Mouse (Mus musculus): Measurements from ENCODE around the gene Gdpd5. TPM values are rescaled to one million over a fixed set of nuclear protein-coding genes. Genes with fewer than 3 reads are reported as not detected.
"Not testable (repeated sequence)": the region's sequence is repeated elsewhere in the genome, so short reads cannot be mapped to it uniquely, and the experiment has no call there.

Gene Gdpd5
- polyA plus RNA-seq, 1 experiment from 2014 or later: 25.9 TPM

GRCm38 (mm10) chr7:99500201-99500600 lies 119.0 kb downstream of the Gdpd5 start:
- ATAC-seq (ENCODE audit: low FRiP score) (peak; percentile 65), DNase-seq (ENCODE audit: low spot score) (peak; percentile 90)
- Histone ChIP-seq H3K9ac (ENCODE audit: low read depth, low read length) (no peak overlapping the region), H3K27ac (ENCODE audit: low read depth, low read length) (no peak overlapping the region), H3K4me1 (replicated peaks; ENCODE audit: control insufficient read depth, insufficient read depth, low read length) (no peaks in the 10 kb centered on the region), H3K27me3 (ENCODE audit: control insufficient read depth, insufficient read depth, low read length) (no peaks in the 10 kb centered on the region), H3K4me3 (ENCODE audit: low read depth, low read length) (no peak overlapping the region), H3K36me3 (ENCODE audit: control insufficient read depth, insufficient read depth, low read length) (no peaks in the 10 kb centered on the region), H3K9me3 (ENCODE audit: control insufficient read depth, low read length) (no peaks in the 10 kb centered on the region), H3K4me2 (replicated peaks; ENCODE audit: low read depth, low read length) (no peak overlapping the region)
- 4% methylated on average over 8 of the region's 8 CpGs for WGBS

- Histone ChIP-seq H3K9ac (ENCODE audit: low read depth, low read length) (no peak overlapping the region), H3K4me3 (ENCODE audit: low read depth, low read length) (no peak overlapping the region), H3K27ac (ENCODE audit: low read depth, low read length) (no peak overlapping the region), H3K27me3 (ENCODE audit: control insufficient read depth, insufficient read depth, low read length) (no peaks in the 10 kb centered on the region), H3K36me3 (ENCODE audit: control insufficient read depth, insufficient read depth, low read length) (no peaks in the 10 kb centered on the region), H3K4me1 (replicated peaks; ENCODE audit: control insufficient read depth, insufficient read depth, low read length) (no peaks in the 10 kb centered on the region), H3K9me3 (ENCODE audit: control insufficient read depth, low read length) (no peaks in the 10 kb centered on the region), H3K4me2 (replicated peaks; ENCODE audit: low read depth, low read length) (no peak overlapping the region)
- WGBS: 30% methylated on average over 5 of the region's 5 CpGs
- ATAC-seq (ENCODE audit: low FRiP score) (no peak), DNase-seq (ENCODE audit: low spot score) (no peak)
Observed at GRCm38 (mm10) chr7:99500655-99501054, 119.4 kb downstream of the Gdpd5 start.

- Histone ChIP-seq H3K4me1 (replicated peaks; ENCODE audit: control insufficient read depth, insufficient read depth, low read length) (no peaks in the 10 kb centered on the region), H3K4me3 (ENCODE audit: low read depth, low read length) (no peak overlapping the region), H3K36me3 (ENCODE audit: control insufficient read depth, insufficient read depth, low read length) (no peaks in the 10 kb centered on the region), H3K4me2 (replicated peaks; ENCODE audit: low read depth, low read length) (no peak overlapping the region), H3K27me3 (ENCODE audit: control insufficient read depth, insufficient read depth, low read length) (no peaks in the 10 kb centered on the region), H3K9me3 (ENCODE audit: control insufficient read depth, low read length) (no peaks in the 10 kb centered on the region), H3K27ac (ENCODE audit: low read depth, low read length) (no peak overlapping the region), H3K9ac (ENCODE audit: low read depth, low read length) (no peak overlapping the region)
- DNase-seq (ENCODE audit: low spot score) (no peak), ATAC-seq (ENCODE audit: low FRiP score) (no peak)
- 51% methylated on average over 1 of the region's 1 CpGs for WGBS
Observed at GRCm38 (mm10) chr7:99501148-99501547, 119.9 kb downstream of the Gdpd5 start.

- no peaks in the 10 kb centered on the region for H3K4me1 ChIP-seq (replicated peaks; ENCODE audit: control insufficient read depth, insufficient read depth, low read length)
- no peak overlapping the region for H3K27ac ChIP-seq (ENCODE audit: low read depth, low read length)
- H3K4me2 ChIP-seq (replicated peaks; ENCODE audit: low read depth, low read length): no peak overlapping the region
- no peaks in the 10 kb centered on the region for H3K27me3 ChIP-seq (ENCODE audit: control insufficient read depth, insufficient read depth, low read length)
- no peak overlapping the region for H3K4me3 ChIP-seq (ENCODE audit: low read depth, low read length)
- H3K9me3 ChIP-seq (ENCODE audit: control insufficient read depth, low read length): no peaks in the 10 kb centered on the region
- H3K9ac ChIP-seq (ENCODE audit: low read depth, low read length): no peak overlapping the region
- ATAC-seq (ENCODE audit: low FRiP score) (no peak), DNase-seq (ENCODE audit: low spot score) (no peak)
- H3K36me3 ChIP-seq (ENCODE audit: control insufficient read depth, insufficient read depth, low read length): no peaks in the 10 kb centered on the region
Observed at GRCm38 (mm10) chr7:99504556-99504955, 123.3 kb downstream of the Gdpd5 start.

DNA sequence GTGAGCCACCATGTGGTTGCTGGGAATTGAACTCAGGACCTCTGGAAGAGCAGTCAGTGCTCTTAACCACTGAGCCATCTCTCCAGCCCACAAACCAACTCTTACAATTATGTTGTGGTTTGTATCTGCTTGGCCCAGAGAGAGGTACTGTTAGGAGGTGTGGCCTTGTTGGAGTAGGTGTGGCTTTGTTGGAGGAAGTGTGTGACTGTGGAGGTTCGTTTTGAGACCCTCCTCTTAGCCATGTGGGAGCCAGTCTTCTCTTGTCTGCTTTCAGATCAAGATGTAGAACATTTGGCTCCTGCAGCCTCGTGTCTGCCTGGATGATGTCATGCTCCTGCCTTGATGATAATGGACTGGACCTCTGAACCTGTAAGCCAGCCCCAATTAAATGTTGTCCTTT lies 127.0 kb downstream of the Gdpd5 start:
- not testable (repeated sequence) for ATAC-seq (ENCODE audit: low FRiP score); DNase-seq (ENCODE audit: low spot score); H3K27ac ChIP-seq (ENCODE audit: low read depth, low read length); H3K9me3 ChIP-seq (ENCODE audit: control insufficient read depth, low read length); H3K27me3 ChIP-seq (ENCODE audit: control insufficient read depth, insufficient read depth, low read length); H3K4me3 ChIP-seq (ENCODE audit: low read depth, low read length); H3K4me1 ChIP-seq (replicated peaks; ENCODE audit: control insufficient read depth, insufficient read depth, low read length); H3K4me2 ChIP-seq (replicated peaks; ENCODE audit: low read depth, low read length); H3K9ac ChIP-seq (ENCODE audit: low read depth, low read length); H3K36me3 ChIP-seq (ENCODE audit: control insufficient read depth, insufficient read depth, low read length)
- WGBS: 45% methylated on average over 2 of the region's 2 CpGs

DNA sequence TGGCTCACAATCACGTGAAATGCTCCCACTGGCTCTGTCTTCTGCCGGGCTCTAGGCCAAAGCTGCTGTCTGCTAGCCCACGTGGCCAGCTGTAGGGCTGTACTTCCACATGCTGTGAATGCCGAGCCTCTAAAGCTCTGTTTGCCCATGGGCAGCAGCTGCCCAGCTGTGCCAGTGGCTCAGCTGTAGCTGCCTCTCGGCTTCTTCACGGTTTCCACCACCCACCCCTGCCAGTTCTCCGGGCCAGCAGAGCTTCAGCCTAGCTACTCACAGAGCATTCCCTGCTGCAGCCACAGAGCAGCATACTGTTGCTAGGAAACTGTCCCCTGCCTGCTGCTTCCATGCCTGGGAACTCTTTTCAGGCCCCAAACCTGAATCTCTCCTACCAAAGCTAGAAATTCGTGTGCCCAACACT lies 128.9 kb downstream of the Gdpd5 start:
- no peaks in the 10 kb centered on the region for H3K9me3 ChIP-seq (ENCODE audit: control insufficient read depth, low read length)
- 11% methylated on average over 8 of the region's 8 CpGs for WGBS
- H3K4me3 ChIP-seq (ENCODE audit: low read depth, low read length): no peak overlapping the region

More for the DNA sequence above, 128.9 kb downstream of the Gdpd5 start:
- H3K9ac ChIP-seq (ENCODE audit: low read depth, low read length): peak overlapping the region; percentile 23; the same call in 1 of the 2 replicates
- peak; percentile 34 for DNase-seq (ENCODE audit: low spot score)
- 0 out of 2 replicates have a peak, but pooled peaks cover 5% of the 10 kb centered on the region for H3K4me1 ChIP-seq (replicated peaks; ENCODE audit: control insufficient read depth, insufficient read depth, low read length)
- ATAC-seq (ENCODE audit: low FRiP score): no peak
- H3K27ac ChIP-seq (ENCODE audit: low read depth, low read length): no peak overlapping the region; the same call in none of the 2 replicates
- no peak overlapping the region for H3K4me2 ChIP-seq (replicated peaks; ENCODE audit: low read depth, low read length)
- H3K27me3 ChIP-seq (ENCODE audit: control insufficient read depth, insufficient read depth, low read length): no peaks in the 10 kb centered on the region
- H3K36me3 ChIP-seq (ENCODE audit: control insufficient read depth, insufficient read depth, low read length): no peaks in the 10 kb centered on the region

Other genes with a start within 250 kb of the Gdpd5 start
- gene Uvrag, start 240.3 kb upstream of the Gdpd5 start, polyA plus RNA-seq (2014; fragmentation: Nextera tagmentation; extraction: Ambion mirVana): 11.7 and 13.1 TPM in 2 replicates
- gene Dgat2, start 198.7 kb upstream of the Gdpd5 start, polyA plus RNA-seq (2014; fragmentation: Nextera tagmentation; extraction: Ambion mirVana): 9.4 and 11.2 TPM in 2 replicates
- gene Mogat2, start 142.8 kb upstream of the Gdpd5 start, polyA plus RNA-seq (2014; fragmentation: Nextera tagmentation; extraction: Ambion mirVana): 11.1 and 14.5 TPM in 2 replicates
- gene Map6, start 114.0 kb upstream of the Gdpd5 start, polyA plus RNA-seq (2014; fragmentation: Nextera tagmentation; extraction: Ambion mirVana): 49.6 and 51.8 TPM in 2 replicates
- 245 and 269 TPM in 2 replicates for gene Serpinh1, start 28.2 kb upstream of the Gdpd5 start, polyA plus RNA-seq (2014; fragmentation: Nextera tagmentation; extraction: Ambion mirVana)
- gene Klhl35, start 84.6 kb downstream of the Gdpd5 start, polyA plus RNA-seq (2014; fragmentation: Nextera tagmentation; extraction: Ambion mirVana): 30.3 and 35.7 TPM in 2 replicates
- gene Rps3, start 102.3 kb downstream of the Gdpd5 start, polyA plus RNA-seq (2014; fragmentation: Nextera tagmentation; extraction: Ambion mirVana): 696 and 707 TPM in 2 replicates
- gene Arrb1, start 154.1 kb downstream of the Gdpd5 start, polyA plus RNA-seq (2014; fragmentation: Nextera tagmentation; extraction: Ambion mirVana): 4.5 and 5.4 TPM in 2 replicates
- gene Tpbgl, start 245.7 kb downstream of the Gdpd5 start, polyA plus RNA-seq (2014; fragmentation: Nextera tagmentation; extraction: Ambion mirVana): 0.63 and 0.73 TPM in 2 replicates